In the genomic region with DNA sequence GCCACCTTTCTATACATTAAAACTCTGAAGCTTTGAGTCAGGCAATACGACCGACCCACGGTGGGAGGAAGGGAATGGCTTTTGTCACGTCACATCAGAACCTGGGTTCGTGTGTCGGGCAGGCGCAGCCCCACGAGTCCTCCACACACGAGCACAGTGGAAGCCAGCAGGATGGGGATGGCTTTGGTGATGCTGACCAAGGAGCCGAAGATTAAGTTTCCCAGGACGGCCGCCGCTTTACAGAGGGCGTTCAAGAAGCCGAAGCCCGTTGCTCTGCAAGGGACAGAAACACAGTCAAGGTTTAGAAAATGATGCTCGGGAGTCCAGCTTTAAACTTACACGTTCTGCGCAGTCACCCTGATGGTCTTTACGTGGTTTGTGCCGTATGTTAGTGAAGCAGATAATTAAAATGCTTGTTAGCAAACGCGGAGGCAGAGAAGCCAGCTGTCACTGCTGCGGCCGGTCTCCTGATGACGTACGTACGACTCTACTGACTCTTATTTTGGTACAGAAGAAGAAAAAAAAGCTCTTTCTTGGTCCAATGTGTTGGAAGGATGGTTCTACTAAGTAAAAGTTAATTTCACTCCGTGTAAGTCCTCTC, we compare ENCODE assay signal across 8 mouse cellular contexts.
A peak's percentile ranks its signal among the peaks of the same experiment; 100 is the strongest.
DNase-seq lines count a peak whose midpoint lies in the region; ATAC-seq and TF ChIP-seq lines count a peak whose summit lies in the region.

No protein-coding gene starts in this region.

- peak overlapping the region; percentile 64 for H3K9ac ChIP-seq in embryonic facial prominence, embryonic 13.5 days
- peak overlapping the region; percentile 66 for H3K9ac ChIP-seq in heart, embryonic 12.5 days
- peak overlapping the region; percentile 66 for H3K9ac ChIP-seq in liver, embryonic 14.5 days (replicated peaks)
- no peak overlapping the region for H3K9ac ChIP-seq in neural tube, embryonic 14.5 days (replicated peaks; ENCODE audit: low read depth, low read length)

- no peaks in the 10 kb centered on the region for H3K36me3 ChIP-seq in embryonic facial prominence, embryonic 13.5 days
- H3K36me3 ChIP-seq in heart, embryonic 12.5 days = no peaks in the 10 kb centered on the region
- H3K36me3 ChIP-seq in liver, embryonic 14.5 days (replicated peaks; ENCODE audit: control insufficient read depth, insufficient read depth, low read depth) = no peaks in the 10 kb centered on the region
- H3K36me3 ChIP-seq in neural tube, embryonic 14.5 days (ENCODE audit: control insufficient read depth, insufficient read depth, low read length) = no peaks in the 10 kb centered on the region

- peak overlapping the region; percentile 43 for H3K4me3 ChIP-seq in embryonic facial prominence, embryonic 13.5 days
- H3K4me3 ChIP-seq in heart, embryonic 12.5 days = peak overlapping the region; percentile 53
- peak overlapping the region; percentile 55 to 56 for H3K4me3 ChIP-seq in liver, embryonic 14.5 days (ENCODE audit: insufficient read depth in 1 of 2, low read depth in 2 of 2, low read length in 2 of 2)
- peak overlapping the region; percentile 23 for H3K4me3 ChIP-seq in neural tube, embryonic 14.5 days (ENCODE audit: low read depth, low read length)

- TF ChIP-seq CTCF in liver, embryonic 14.5 days (IDR thresholded peaks at IDR 0.05; ENCODE audit: low read depth) = no peak

- no peak for ATAC-seq in embryonic facial prominence, embryonic 13.5 days (ENCODE audit: insufficient number of reproducible peaks, insufficient read depth, low FRiP score, low TSS enrichment, low read depth)
- ATAC-seq in heart, embryonic 12.5 days (ENCODE audit: insufficient number of reproducible peaks, low FRiP score) = no peak
- no peak for ATAC-seq in liver, embryonic 14.5 days (ENCODE audit: insufficient read depth)
- ATAC-seq in neural tube, embryonic 14.5 days (ENCODE audit: low read depth) = peak; percentile 57; the same call in 1 of the 2 replicates

- WGBS in embryonic facial prominence, embryonic 13.5 days = 9% methylated on average over 29 of the region's 29 CpGs
- 13% methylated on average over 29 of the region's 29 CpGs for WGBS in heart, embryonic 12.5 days
- WGBS in liver, embryonic 14.5 days (ENCODE audit: insufficient replicate concordance) = 29% methylated on average over 29 of the region's 29 CpGs
- WGBS in neural tube, embryonic 14.5 days = 12% methylated on average over 29 of the region's 29 CpGs

- H3K4me1 ChIP-seq in embryonic facial prominence, embryonic 13.5 days = peaks cover 55% of the 10 kb centered on the region
- peaks cover 46% of the 10 kb centered on the region for H3K4me1 ChIP-seq in heart, embryonic 12.5 days (replicated peaks)
- H3K4me1 ChIP-seq in liver, embryonic 14.5 days (replicated peaks; ENCODE audit: control insufficient read depth in 2 of 2, insufficient read depth in 2 of 2, low read length in 1 of 2) = peaks cover 46 to 54% of the 10 kb centered on the region in 2 experiments
- H3K4me1 ChIP-seq in neural tube, embryonic 14.5 days (ENCODE audit: control insufficient read depth, insufficient read depth, low read length) = peaks cover 9% of the 10 kb centered on the region; the same call in 1 of the 2 replicates

- DNase-seq in right cerebral cortex, adult 18-20 months = peak; percentile 82
- DNase-seq in right cerebral cortex, postnatal 4 days = no peak
- peak; percentile 39 for DNase-seq in kidney, postnatal 10 days
- DNase-seq in liver, embryonic 14.5 days (ENCODE audit: low read depth in 3 of 3, low spot score in 3 of 3) = peak in 1 of 3 experiments; percentile 32
- DNase-seq in spleen, postnatal 14 days (ENCODE audit: low spot score in 2 of 2) = no peak

- peak overlapping the region; percentile 78 for H3K4me2 ChIP-seq in embryonic facial prominence, embryonic 13.5 days
- H3K4me2 ChIP-seq in heart, embryonic 12.5 days = peak overlapping the region; percentile 96
- H3K4me2 ChIP-seq in liver, embryonic 14.5 days (ENCODE audit: low read depth) = peak overlapping the region; percentile 87
- H3K4me2 ChIP-seq in neural tube, embryonic 14.5 days (ENCODE audit: low read depth, low read length) = peak overlapping the region; percentile 50

- H3K27me3 ChIP-seq in embryonic facial prominence, embryonic 13.5 days = no peaks in the 10 kb centered on the region
- H3K27me3 ChIP-seq in heart, embryonic 12.5 days (replicated peaks) = no peaks in the 10 kb centered on the region
- H3K27me3 ChIP-seq in liver, embryonic 14.5 days (ENCODE audit: control insufficient read depth, insufficient read depth, low read length) = no peaks in the 10 kb centered on the region
- no peaks in the 10 kb centered on the region for H3K27me3 ChIP-seq in neural tube, embryonic 14.5 days (ENCODE audit: control insufficient read depth, insufficient read depth, low read length)

- no peak overlapping the region for H3K27ac ChIP-seq in embryonic facial prominence, embryonic 13.5 days
- H3K27ac ChIP-seq in heart, embryonic 12.5 days (ENCODE audit: poor library complexity, severe bottlenecking) = peak overlapping the region; percentile 33; the same call in 1 of the 2 replicates
- peak overlapping the region; percentile 51 for H3K27ac ChIP-seq in liver, embryonic 14.5 days
- H3K27ac ChIP-seq in neural tube, embryonic 14.5 days (ENCODE audit: low read depth, low read length) = no peak overlapping the region

- TF ChIP-seq EP300 in liver, embryonic 14.5 days (IDR thresholded peaks at IDR 0.05; ENCODE audit: low read depth) = no peak

- H3K9me3 ChIP-seq in embryonic facial prominence, embryonic 13.5 days = no peaks in the 10 kb centered on the region
- no peaks in the 10 kb centered on the region for H3K9me3 ChIP-seq in heart, embryonic 12.5 days (replicated peaks)
- no peaks in the 10 kb centered on the region for H3K9me3 ChIP-seq in liver, embryonic 14.5 days (ENCODE audit: control insufficient read depth, low read length)
- no peaks in the 10 kb centered on the region for H3K9me3 ChIP-seq in neural tube, embryonic 14.5 days (ENCODE audit: control insufficient read depth, low read length)

Comparison
In these comparisons a context has a peak if more than half of its experiments do, and no peak if none do; other contexts are left out.
1. DNase-seq: peak in right cerebral cortex, adult 18-20 months (single experiment) and kidney, postnatal 10 days (single experiment); none in right cerebral cortex, postnatal 4 days (single experiment) and spleen, postnatal 14 days (0 of 2).
2. H3K27ac ChIP-seq: peak in heart, embryonic 12.5 days (single experiment) and liver, embryonic 14.5 days (single experiment); none in embryonic facial prominence, embryonic 13.5 days (single experiment) and neural tube, embryonic 14.5 days (single experiment).
3. Peak in every context shown above with its lines, with median percentiles within 50 percentile points of each other: H3K4me2 ChIP-seq and H3K4me3 ChIP-seq.